7 mouse cellular contexts compared by ENCODE assay signal in the genomic region with DNA sequence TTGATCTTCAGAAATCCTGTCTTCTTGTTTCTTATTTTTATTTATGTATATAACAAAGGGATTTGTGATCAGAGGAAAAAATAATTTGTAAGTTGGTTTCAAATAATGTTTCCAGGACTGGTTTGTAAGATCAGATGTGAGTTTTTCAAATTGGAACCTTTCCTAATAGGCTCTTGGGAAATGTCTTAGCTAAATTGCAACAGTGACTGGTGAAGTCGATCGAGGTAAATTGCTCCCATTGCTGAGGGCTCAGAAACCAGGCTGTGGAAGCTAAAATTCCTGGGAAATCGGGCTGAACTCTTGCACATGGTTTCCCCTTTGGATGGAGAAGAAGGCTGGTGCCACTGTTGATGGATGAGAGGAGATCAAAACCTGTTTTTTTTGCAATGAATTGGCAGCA.
"Had no signal": no experiment of that assay in that cellular context is flagged by ENCODE, and none has a peak within 500 bp of the region (broad histone marks: within the 10 kb centered on the region; RNA-seq: fewer than 3 reads in every experiment).

No protein-coding gene starts in this region.

- DNase-seq: kidney, adult 8-10 months; kidney, postnatal 25 days; left cerebral cortex, postnatal 4 days; lung, embryonic 14.5 days; right cerebral cortex, postnatal 25 days; thymus, adult 2 months; thymus, postnatal 25 days had no signal
